Mouse (Mus musculus) forebrain, embryonic 13.5 days (tissue): ENCODE results near the gene Usp35. TPM values are rescaled to one million over a fixed set of nuclear protein-coding genes. Genes with fewer than 3 reads are reported as not detected.

Experiments
- ATAC-seq: fragments of 200-750 bp; cut with Nextera tagmentation; 2 replicates; pipeline ENCODE4 v1.8.0; 2017
- H3K27ac ChIP-seq: fragments of 300-500 bp; sonication (generic); 2 replicates; pipeline ENCODE4 v1.5.1; 2015; ENCODE audit warnings: inconsistent platforms, mild to moderate bottlenecking, moderate library complexity
- H3K27me3 ChIP-seq: fragments of 300-500 bp; sonication (generic); 2 replicates; pipeline ENCODE4 v1.6.1; 2015; ENCODE audit warnings: mild to moderate bottlenecking, inconsistent platforms
- H3K36me3 ChIP-seq: fragments of 300-500 bp; sonication (generic); 2 replicates; pipeline ENCODE4 v1.6.1; 2015; ENCODE audit warnings: mild to moderate bottlenecking, inconsistent platforms; ENCODE audit not compliant: poor library complexity, severe bottlenecking
- H3K4me1 ChIP-seq: fragments of 300-500 bp; sonication (generic); 2 replicates; pipeline ENCODE4 v1.6.1; 2015; ENCODE audit warnings: inconsistent platforms
- H3K4me2 ChIP-seq: fragments of 300-500 bp; sonication (generic); 2 replicates; pipeline ENCODE4 v1.6.1; 2015; ENCODE audit warnings: inconsistent platforms, mild to moderate bottlenecking, moderate library complexity
- H3K4me3 ChIP-seq: fragments of 300-500 bp; sonication (generic); 2 replicates; pipeline ENCODE4 v1.5.1; 2015; ENCODE audit warnings: mild to moderate bottlenecking, inconsistent platforms
- H3K9ac ChIP-seq: fragments of 300-500 bp; sonication (generic); 2 replicates; pipeline ENCODE4 v1.6.1; 2015; ENCODE audit warnings: mild to moderate bottlenecking, inconsistent platforms
- H3K9me3 ChIP-seq: fragments of 300-500 bp; sonication (generic); replicated peaks from 2 replicates; pipeline ENCODE4 v1.6.1; 2016; ENCODE audit warnings: inconsistent platforms
- WGBS: fragments of 180-500 bp; shearing (Covaris S2); methylation state at CpG from one replicate; pipeline ENCODE4 v1.1.7; 2015; 5-methylcytosine and 5-hydroxymethylcytosine counted together
- polyA plus RNA-seq: library from polyadenylated mRNA; unstranded; fragments of >200 nt; fragmentation: Nextera tagmentation; extraction: Ambion mirVana; gene quantifications from 2 replicates; pipeline ENCODE4 v1.2.1, GENCODE M21; 2015

Gene Usp35
- polyA plus RNA-seq, 1 experiment from 2014 or later = 2.9 TPM

DNA sequence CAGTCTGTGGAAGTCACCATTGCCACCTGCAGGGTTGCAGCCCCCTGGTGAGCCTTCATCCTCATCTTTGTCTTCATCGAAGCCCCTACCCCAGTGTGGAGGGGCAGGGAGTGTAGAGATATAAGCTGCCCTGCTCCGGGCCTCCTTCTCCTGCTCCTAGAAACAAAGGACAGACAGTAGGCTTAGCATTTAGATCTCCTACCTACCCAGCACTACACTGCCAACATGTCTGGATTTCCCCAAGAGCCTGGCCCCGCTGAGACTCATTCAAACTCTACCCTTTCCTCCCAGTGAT, 21.5 kb downstream of the Usp35 start:
- 94% methylated on average over 3 of the region's 3 CpGs for WGBS
- H3K27ac ChIP-seq = no peak overlapping the region
- H3K27me3 ChIP-seq = no peaks in the 10 kb centered on the region
- ATAC-seq = no peak
- H3K36me3 ChIP-seq = peaks cover 81% of the 10 kb centered on the region
- no peak overlapping the region for H3K4me3 ChIP-seq
- H3K9me3 ChIP-seq = no peaks in the 10 kb centered on the region
- H3K9ac ChIP-seq = no peak overlapping the region
- no peaks in the 10 kb centered on the region for H3K4me1 ChIP-seq
- no peak overlapping the region for H3K4me2 ChIP-seq

DNA sequence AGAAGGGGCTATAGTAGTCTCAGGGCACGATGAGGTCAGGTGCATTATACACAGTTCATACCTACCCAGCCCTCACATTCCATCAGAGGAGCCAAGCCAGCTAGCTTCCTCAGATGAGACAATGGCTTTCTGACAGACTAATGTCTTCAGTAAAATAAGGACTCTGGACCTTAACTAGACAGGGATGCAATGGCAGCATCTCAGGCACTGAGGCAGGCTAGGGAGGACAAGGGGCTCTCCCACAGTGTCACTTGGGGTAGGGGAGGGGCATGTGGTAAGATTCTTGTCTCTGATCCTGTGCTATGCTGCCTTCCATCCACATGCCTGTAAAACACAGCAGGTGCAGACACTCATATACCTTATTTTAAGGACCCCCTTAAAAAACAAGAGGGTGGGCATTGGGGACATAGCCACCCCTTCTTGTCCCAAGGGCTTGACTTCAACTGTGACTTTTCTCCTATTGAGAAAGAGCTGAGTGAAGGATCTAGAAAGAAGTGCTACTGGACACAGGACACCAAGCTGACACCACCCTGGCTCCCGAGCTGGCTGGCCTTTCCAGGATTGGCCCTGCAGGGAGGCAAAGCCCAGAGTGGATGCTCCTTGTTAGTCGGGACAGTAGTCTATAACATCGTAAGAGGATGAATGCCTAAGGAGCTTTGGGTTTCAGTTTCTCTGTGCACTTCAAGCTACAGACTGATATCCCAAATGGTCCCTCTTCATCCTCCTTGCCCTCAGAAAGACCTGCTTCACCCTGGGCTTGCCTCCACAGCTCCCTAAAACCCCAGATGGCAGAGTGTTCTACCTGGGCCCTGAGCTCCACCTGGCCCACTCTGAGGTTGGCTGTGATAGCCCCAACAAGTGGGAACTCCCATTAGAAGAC, 22.1 kb downstream of the Usp35 start:
- 83% methylated on average over 4 of the region's 4 CpGs for WGBS
- H3K27ac ChIP-seq = no peak overlapping the region
- no peak overlapping the region for H3K4me2 ChIP-seq
- no peak overlapping the region for H3K4me3 ChIP-seq
- ATAC-seq = no peak
- no peaks in the 10 kb centered on the region for H3K4me1 ChIP-seq
- no peak overlapping the region for H3K9ac ChIP-seq
- no peaks in the 10 kb centered on the region for H3K27me3 ChIP-seq
- H3K9me3 ChIP-seq = no peaks in the 10 kb centered on the region
- H3K36me3 ChIP-seq = peaks cover 81% of the 10 kb centered on the region

DNA sequence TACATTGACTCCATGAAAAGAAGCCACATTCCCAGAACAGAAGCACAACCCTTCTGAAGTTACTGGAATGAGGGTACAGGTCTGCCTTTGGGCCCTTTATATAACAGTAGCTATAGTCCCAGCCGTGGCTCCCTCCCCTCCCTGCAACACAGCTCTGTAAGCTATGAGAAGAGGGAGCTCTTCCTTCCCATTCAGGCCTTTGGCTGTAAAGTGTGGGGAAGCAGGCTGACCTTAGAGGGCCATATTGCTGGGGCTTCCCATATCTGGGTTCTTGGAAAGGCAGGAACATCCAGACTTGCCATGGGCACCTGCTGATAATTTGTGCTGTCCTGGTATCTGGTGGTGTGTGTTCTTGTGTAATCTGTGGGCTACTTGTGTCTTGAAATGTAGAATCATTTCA, 24.3 kb downstream of the Usp35 start:
- no peak for ATAC-seq
- WGBS = 90% methylated on average over 1 of the region's 1 CpGs
- peaks cover 83% of the 10 kb centered on the region for H3K36me3 ChIP-seq
- H3K4me1 ChIP-seq = no peaks in the 10 kb centered on the region
- H3K27me3 ChIP-seq = no peaks in the 10 kb centered on the region
- no peak overlapping the region for H3K9ac ChIP-seq
- H3K4me3 ChIP-seq = no peak overlapping the region
- no peak overlapping the region for H3K27ac ChIP-seq
- H3K4me2 ChIP-seq = no peak overlapping the region
- no peaks in the 10 kb centered on the region for H3K9me3 ChIP-seq

DNA sequence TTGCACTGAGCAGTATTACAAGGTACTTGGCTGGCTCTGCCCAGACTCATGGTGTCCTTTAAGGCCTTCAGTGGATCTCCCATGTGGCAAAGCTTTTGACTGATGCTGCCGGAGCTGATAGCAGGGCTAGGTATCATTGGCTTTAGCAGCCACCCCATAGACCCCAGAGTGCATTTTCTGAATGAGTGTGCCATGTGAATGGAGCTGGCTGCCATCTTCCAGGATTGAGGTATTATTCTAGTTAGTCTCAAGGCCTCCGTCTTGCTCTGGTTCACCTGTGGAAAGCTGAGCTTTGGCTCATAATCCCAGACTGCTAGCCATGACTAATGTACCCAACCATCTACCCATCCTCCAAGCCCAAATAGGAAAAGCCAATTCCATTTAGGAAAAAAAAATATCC, 25.0 kb downstream of the Usp35 start:
- H3K36me3 ChIP-seq = peaks cover 76% of the 10 kb centered on the region
- 90% methylated on average over 2 of the region's 2 CpGs for WGBS

DNA sequence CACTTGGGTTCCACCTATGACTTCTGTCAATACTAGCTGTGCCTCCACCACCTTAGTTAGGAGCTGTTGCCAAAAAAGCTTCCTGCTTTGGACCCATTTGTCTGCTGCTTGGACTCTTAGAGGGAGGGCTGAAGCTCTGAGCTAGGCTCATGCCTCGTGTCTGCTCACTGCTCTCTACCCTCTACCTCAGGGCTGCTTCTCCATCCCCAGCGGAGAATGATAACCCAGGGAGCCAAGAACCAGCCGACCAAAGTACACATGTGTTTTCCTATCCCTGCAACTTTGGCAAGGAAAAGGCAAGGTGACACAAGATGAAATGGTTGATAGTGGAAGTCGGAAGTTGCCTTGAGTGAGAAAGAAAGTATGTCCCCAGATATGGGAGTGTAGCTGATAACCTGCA, 26.6 kb downstream of the Usp35 start:
- Histone ChIP-seq H3K36me3 (peaks cover 63% of the 10 kb centered on the region), H3K27ac (no peak overlapping the region), H3K27me3 (no peaks in the 10 kb centered on the region), H3K4me2 (no peak overlapping the region), H3K4me1 (no peaks in the 10 kb centered on the region), H3K9me3 (no peaks in the 10 kb centered on the region), H3K9ac (no peak overlapping the region), H3K4me3 (no peak overlapping the region)
- no peak for ATAC-seq
- 91% methylated on average over 4 of the region's 4 CpGs for WGBS

More for the DNA sequence above, 25.0 kb downstream of the Usp35 start:
- no peak for ATAC-seq
- Histone ChIP-seq H3K27ac (no peak overlapping the region), H3K9ac (no peak overlapping the region), H3K27me3 (no peaks in the 10 kb centered on the region), H3K9me3 (no peaks in the 10 kb centered on the region), H3K4me2 (no peak overlapping the region), H3K4me3 (no peak overlapping the region), H3K4me1 (no peaks in the 10 kb centered on the region)

DNA sequence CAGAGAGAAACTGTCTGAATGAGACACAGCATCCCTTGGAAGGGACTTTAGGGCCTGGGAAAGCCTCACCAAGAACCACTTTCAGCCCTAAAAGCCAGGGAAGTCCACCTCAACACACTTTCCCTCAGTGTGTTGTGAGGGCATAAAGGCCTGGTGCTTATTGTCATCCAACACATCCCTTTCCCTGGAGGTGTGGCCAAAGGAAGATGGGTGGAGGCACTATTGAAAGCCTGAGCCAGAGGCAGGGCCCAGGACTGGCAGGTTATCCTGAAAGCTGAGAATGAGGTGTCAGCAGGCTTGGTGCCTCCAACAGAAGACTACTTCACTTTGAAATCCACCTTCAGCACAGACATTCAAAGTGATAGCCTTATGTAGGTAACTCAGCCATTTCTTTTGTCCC, 27.3 kb downstream of the Usp35 start:
- Histone ChIP-seq H3K4me1 (no peaks in the 10 kb centered on the region), H3K9me3 (no peaks in the 10 kb centered on the region), H3K27me3 (no peaks in the 10 kb centered on the region), H3K27ac (no peak overlapping the region), H3K9ac (no peak overlapping the region), H3K36me3 (peaks cover 55% of the 10 kb centered on the region), H3K4me2 (no peak overlapping the region), H3K4me3 (no peak overlapping the region)
- ATAC-seq = no peak

DNA sequence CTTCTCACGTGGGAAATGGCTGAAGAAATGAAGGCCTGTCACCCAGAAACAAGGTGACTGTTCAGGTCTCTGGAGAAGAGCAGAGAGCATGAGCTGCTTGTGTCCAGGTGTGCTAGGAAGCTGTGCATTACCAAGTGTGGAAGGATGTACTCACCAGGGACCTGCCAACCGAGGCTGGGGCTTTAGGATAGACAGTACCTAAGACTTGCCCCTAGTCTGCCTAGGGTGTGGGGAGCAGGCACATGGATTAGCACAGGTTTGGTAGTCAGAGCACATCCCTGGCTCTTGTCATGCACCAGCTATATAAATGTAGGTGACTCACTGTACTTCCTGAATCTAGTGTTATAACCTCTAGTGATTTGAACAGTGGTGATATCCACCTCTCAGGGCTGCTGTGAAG, 28.2 kb downstream of the Usp35 start:
- ATAC-seq = no peak
- peaks cover 54% of the 10 kb centered on the region for H3K36me3 ChIP-seq
- WGBS = 72% methylated on average over 2 of the region's 2 CpGs

DNA sequence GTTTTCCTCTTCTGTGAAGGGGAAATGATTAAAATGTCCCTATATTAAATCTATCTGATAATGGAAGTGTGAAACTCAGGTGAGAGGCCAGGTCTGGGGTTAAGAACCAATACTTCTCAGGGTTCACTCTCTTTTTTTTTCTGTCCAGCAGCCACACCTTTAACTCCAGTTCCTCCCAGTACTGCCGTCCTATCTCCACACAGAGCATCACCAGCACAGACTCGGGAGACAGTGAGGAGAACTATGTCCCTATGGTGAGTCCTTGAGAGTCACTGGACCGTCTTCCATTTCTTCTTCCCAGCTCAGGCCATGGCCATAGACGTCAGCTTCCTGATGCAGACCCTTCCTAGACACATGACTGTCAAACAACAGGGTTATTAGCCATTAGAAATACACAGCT, 28.9 kb downstream of the Usp35 start:
- no peak for ATAC-seq
- peaks cover 48% of the 10 kb centered on the region for H3K36me3 ChIP-seq
- H3K9ac ChIP-seq = no peak overlapping the region
- no peaks in the 10 kb centered on the region for H3K27me3 ChIP-seq
- WGBS = 83% methylated on average over 4 of the region's 4 CpGs
- no peaks in the 10 kb centered on the region for H3K9me3 ChIP-seq
- H3K4me1 ChIP-seq = no peaks in the 10 kb centered on the region
- no peak overlapping the region for H3K4me3 ChIP-seq
- no peak overlapping the region for H3K27ac ChIP-seq
- no peak overlapping the region for H3K4me2 ChIP-seq

More for the DNA sequence above, 28.2 kb downstream of the Usp35 start:
- Histone ChIP-seq H3K4me2 (no peak overlapping the region), H3K9me3 (no peaks in the 10 kb centered on the region), H3K27ac (no peak overlapping the region), H3K9ac (no peak overlapping the region), H3K4me3 (no peak overlapping the region), H3K27me3 (no peaks in the 10 kb centered on the region), H3K4me1 (no peaks in the 10 kb centered on the region)

DNA sequence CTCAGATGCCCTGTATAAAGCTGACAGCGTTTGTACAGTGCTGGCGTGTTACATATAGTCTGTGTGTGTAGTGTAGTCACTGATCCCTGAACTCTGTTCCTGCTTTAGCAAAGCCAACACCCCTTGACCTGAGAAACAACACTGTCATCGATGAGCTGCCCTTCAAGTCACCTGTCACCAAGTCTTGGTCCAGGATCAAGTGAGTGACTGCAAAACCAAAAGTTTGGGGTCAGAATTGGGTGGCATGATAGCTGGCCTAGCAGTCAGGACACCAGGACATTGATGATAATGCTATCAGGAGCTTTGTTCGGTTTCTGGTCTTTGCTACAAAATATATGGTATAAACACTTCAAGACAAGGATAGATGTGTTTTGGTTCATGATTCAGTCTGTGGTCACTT, 29.6 kb downstream of the Usp35 start:
- Histone ChIP-seq H3K36me3 (peaks cover 48% of the 10 kb centered on the region), H3K4me2 (no peak overlapping the region), H3K9me3 (no peaks in the 10 kb centered on the region), H3K27ac (no peak overlapping the region), H3K4me1 (no peaks in the 10 kb centered on the region), H3K27me3 (no peaks in the 10 kb centered on the region), H3K9ac (no peak overlapping the region), H3K4me3 (no peak overlapping the region)
- 89% methylated on average over 4 of the region's 4 CpGs for WGBS
- ATAC-seq = no peak

DNA sequence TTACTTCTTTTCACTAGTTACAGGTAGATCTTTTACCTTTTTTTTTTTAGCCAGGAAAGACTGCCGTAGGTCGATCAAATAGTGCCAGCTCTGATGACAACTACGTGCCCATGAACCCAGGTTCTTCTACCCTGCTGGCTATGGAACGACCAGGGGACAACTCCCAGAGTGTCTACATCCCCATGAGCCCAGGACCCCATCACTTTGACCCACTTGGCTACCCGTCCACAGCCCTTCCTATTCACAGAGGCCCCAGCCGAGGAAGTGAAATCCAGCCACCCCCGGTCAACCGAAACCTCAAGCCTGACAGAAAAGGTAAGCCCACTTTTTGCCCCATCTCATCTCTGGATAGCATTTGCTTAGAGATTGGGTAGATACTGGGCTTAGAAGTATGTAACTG, 30.5 kb downstream of the Usp35 start:
- Histone ChIP-seq H3K9ac (no peak overlapping the region), H3K36me3 (peaks cover 39% of the 10 kb centered on the region), H3K4me2 (no peak overlapping the region), H3K4me3 (no peak overlapping the region), H3K4me1 (no peaks in the 10 kb centered on the region), H3K27me3 (no peaks in the 10 kb centered on the region), H3K9me3 (no peaks in the 10 kb centered on the region), H3K27ac (no peak overlapping the region)
- 87% methylated on average over 8 of the region's 8 CpGs for WGBS
- ATAC-seq = no peak

DNA sequence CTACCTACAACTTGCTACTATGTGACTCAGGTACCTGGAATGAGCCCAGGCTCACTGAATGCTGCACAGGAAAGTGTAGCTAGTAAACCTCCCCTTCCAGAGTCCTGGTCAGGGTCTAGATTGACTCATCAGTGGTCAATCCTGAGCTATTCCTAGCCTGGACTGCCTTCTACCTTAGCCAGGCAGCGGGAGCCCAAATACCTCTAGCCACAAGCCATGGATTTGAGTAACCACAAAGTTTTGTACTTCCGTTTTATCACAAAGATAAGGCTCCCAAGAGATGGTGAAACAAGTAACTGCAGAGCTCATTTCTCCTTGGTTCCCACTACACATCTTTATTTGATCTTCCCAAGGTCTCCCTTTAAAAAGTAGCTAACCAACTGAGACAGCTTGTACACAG, 30.9 kb downstream of the Usp35 start:
- H3K4me2 ChIP-seq = no peak overlapping the region
- H3K36me3 ChIP-seq = peaks cover 35% of the 10 kb centered on the region
- no peak overlapping the region for H3K27ac ChIP-seq
- H3K27me3 ChIP-seq = no peaks in the 10 kb centered on the region
- no peak overlapping the region for H3K9ac ChIP-seq
- H3K4me1 ChIP-seq = no peaks in the 10 kb centered on the region
- H3K9me3 ChIP-seq = no peaks in the 10 kb centered on the region
- WGBS = 91% methylated on average over 2 of the region's 2 CpGs
- H3K4me3 ChIP-seq = no peak overlapping the region
- no peak for ATAC-seq

DNA sequence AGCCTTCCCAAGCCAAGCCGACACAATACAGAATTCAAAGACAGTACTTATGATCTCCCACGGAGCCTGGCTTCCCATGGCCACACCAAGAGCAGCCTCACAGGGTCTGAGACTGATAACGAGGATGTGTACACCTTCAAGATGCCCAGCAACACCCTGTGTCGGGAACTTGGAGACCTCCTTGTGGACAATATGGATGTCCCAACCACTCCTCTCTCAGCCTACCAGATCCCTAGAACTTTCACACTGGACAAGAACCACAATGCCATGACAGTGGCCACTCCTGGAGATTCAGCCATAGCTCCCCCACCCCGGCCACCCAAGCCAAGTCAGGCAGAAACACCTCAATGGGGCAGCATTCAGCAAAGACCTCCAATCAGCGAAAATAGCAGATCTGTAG, 32.9 kb downstream of the Usp35 start:
- H3K4me3 ChIP-seq = no peak overlapping the region
- no peaks in the 10 kb centered on the region for H3K27me3 ChIP-seq
- no peak for ATAC-seq
- 78% methylated on average over 6 of the region's 6 CpGs for WGBS
- no peaks in the 10 kb centered on the region for H3K4me1 ChIP-seq
- no peak overlapping the region for H3K27ac ChIP-seq
- no peak overlapping the region for H3K9ac ChIP-seq
- peaks cover 15% of the 10 kb centered on the region for H3K36me3 ChIP-seq
- H3K4me2 ChIP-seq = no peak overlapping the region
- H3K9me3 ChIP-seq = no peaks in the 10 kb centered on the region

DNA sequence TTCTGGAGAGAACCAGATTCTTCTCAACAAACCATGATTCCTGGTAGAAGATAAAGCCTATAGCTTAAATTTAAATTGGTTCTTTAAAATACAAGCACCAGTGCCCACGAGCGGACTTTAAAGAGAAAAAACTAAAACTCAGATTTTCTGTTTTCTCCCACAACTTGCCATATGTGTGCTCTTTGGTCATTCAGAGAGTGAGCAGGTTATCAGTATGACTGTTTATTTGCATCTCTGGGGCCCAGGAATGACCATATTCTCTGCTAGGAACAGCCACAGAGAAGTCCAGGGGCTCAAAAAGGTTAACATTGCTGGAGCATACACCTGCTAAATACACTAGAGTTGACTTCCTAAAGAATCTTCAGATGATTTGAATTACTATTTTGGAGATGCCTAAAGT, 33.5 kb downstream of the Usp35 start:
- no peak overlapping the region for H3K27ac ChIP-seq
- peaks cover 10% of the 10 kb centered on the region; the same call in 1 of the 2 replicates for H3K36me3 ChIP-seq
- no peaks in the 10 kb centered on the region for H3K9me3 ChIP-seq
- no peak overlapping the region for H3K4me2 ChIP-seq
- 94% methylated on average over 2 of the region's 2 CpGs for WGBS
- no peak overlapping the region for H3K9ac ChIP-seq
- H3K27me3 ChIP-seq = no peaks in the 10 kb centered on the region
- no peak for ATAC-seq
- H3K4me3 ChIP-seq = no peak overlapping the region
- no peaks in the 10 kb centered on the region for H3K4me1 ChIP-seq
